Mouse (Mus musculus) embryonic fibroblast, embryonic 13.5 days (primary cell): ENCODE data around the gene Pmepa1.

Experiments
- CTCF ChIP-seq: IDR thresholded peaks from 2 replicates; pipeline ENCODE4 v1.5.1; 2011; ENCODE audit warnings: mild to moderate bottlenecking, control low read depth, low read length, moderate library complexity, borderline replicate concordance; ENCODE audit not compliant: insufficient read depth
- POLR2A ChIP-seq: IDR thresholded peaks from 2 replicates; pipeline ENCODE4 v1.6.1; 2011; ENCODE audit warnings: low read depth, mild to moderate bottlenecking, control low read depth, low read length, moderate library complexity

DNA sequence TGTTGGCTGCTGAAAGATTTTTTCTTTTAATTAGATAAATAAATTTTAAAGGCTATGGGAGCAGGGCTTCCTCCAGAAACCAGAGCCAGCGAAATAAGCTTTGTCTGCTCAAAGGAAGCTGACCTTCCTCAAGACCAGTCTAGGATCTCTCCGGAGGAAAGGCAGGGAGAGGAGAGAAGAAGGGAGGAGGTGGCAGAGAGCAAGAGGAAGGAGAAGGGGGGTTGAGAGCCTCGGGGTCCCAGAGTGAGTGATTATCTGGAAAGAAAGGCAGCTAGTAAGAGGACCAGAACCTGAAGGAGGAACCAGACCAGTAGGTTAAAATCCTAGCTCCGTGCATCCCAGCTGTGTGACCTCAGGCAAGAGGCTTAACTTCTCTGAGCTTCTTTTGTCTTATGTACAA, 31.7 kb upstream of the Pmepa1 start:
- TF ChIP-seq CTCF: no peak
- TF ChIP-seq POLR2A: no peak
